Comparison of ENCODE assay signal across 28 mouse cellular contexts in the genomic region with DNA sequence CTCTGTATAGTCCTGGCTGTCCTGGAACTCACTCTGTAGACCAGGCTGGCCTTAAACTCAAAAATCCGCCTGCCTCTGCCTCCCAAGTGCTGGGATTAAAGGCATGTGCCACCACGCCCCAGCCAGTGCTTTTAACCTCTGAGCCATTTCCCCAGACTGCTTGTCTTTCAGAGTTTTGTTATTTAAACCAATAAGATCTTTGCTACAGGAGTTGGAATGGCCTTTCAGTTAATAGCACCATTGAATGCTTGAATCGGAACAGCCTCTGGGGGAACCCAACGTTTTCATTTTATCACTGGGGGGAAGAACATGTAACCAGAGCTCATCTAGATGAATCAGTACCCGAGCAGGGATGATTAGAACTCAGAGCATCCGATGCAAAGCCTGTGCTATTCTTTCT. TPM values are rescaled to one million over a fixed set of nuclear protein-coding genes. Genes with fewer than 3 reads are reported as not detected.
DNase-seq lines count a peak whose midpoint lies in the region; TF ChIP-seq lines count a peak whose summit lies in the region.
"Had no signal": no experiment of that assay in that cellular context is flagged by ENCODE, and none has a peak within 500 bp of the region (broad histone marks: within the 10 kb centered on the region; RNA-seq: fewer than 3 reads in every experiment).

No protein-coding gene starts in this region.

- no peak for TF ChIP-seq CTCF in ES-Bruce4 (IDR thresholded peaks at IDR 0.05; ENCODE audit: low read depth, low read length)
- no peak for TF ChIP-seq CTCF in small intestine, adult 2 months (IDR thresholded peaks at IDR 0.05; ENCODE audit: extremely low read depth, insufficient read length, insufficient replicate concordance, low read depth, low read length)

- no peak overlapping the region for H3K4me3 ChIP-seq in ES-Bruce4 (ENCODE audit: low read depth, low read length)
- peak overlapping the region; percentile 49 for H3K4me3 ChIP-seq in small intestine, adult 2 months (ENCODE audit: low read depth, low read length)
- H3K4me3 ChIP-seq: embryonic facial prominence, embryonic 10.5 days; embryonic facial prominence, embryonic 13.5 days; erythroblast, embryonic 14.5 days; forebrain, embryonic 12.5 days; forebrain, embryonic 15.5 days; heart, adult 2 months; hindbrain, embryonic 12.5 days; hindbrain, embryonic 15.5 days had no signal

- H3K27me3 ChIP-seq in ES-Bruce4 (ENCODE audit: control insufficient read depth, insufficient read depth, low read length, poor library complexity, severe bottlenecking): no peaks in the 10 kb centered on the region; the same call in 1 of the 2 replicates
- no peaks in the 10 kb centered on the region for H3K27me3 ChIP-seq in small intestine, adult 2 months (ENCODE audit: control insufficient read depth, insufficient read depth, low read length)

- no peak overlapping the region for H3K9ac ChIP-seq in ES-Bruce4 (ENCODE audit: low read depth, poor library complexity, severe bottlenecking)
- H3K9ac ChIP-seq: embryonic facial prominence, embryonic 13.5 days; forebrain, embryonic 12.5 days; forebrain, embryonic 15.5 days; hindbrain, embryonic 12.5 days; hindbrain, embryonic 15.5 days had no signal

- no peak for TF ChIP-seq EP300 in ES-Bruce4 (IDR thresholded peaks at IDR 0.05; ENCODE audit: insufficient read depth, low read depth, low read length)

- H3K27ac ChIP-seq in ES-Bruce4 (ENCODE audit: insufficient read depth, low read length): peak overlapping the region; percentile 66; the same call in 1 of the 2 replicates
- H3K27ac ChIP-seq in small intestine, adult 2 months (ENCODE audit: insufficient read depth, low read depth, low read length): peak overlapping the region; percentile 95
- H3K27ac ChIP-seq: embryonic facial prominence, embryonic 10.5 days; embryonic facial prominence, embryonic 13.5 days; forebrain, embryonic 12.5 days; forebrain, embryonic 15.5 days; heart, adult 2 months; hindbrain, embryonic 12.5 days; hindbrain, embryonic 15.5 days had no signal

- H3K9me3 ChIP-seq in ES-Bruce4 (replicated peaks; ENCODE audit: control insufficient read depth, insufficient read depth, low read length, poor library complexity, severe bottlenecking): no peaks in the 10 kb centered on the region
- H3K9me3 ChIP-seq: embryonic facial prominence, embryonic 10.5 days; embryonic facial prominence, embryonic 13.5 days; forebrain, embryonic 12.5 days; forebrain, embryonic 15.5 days; hindbrain, embryonic 12.5 days; hindbrain, embryonic 15.5 days had no signal

- no peak for TF ChIP-seq POLR2A in ES-Bruce4 (IDR thresholded peaks at IDR 0.05; ENCODE audit: insufficient read depth, low read length)
- TF ChIP-seq POLR2A in small intestine, adult 2 months (IDR thresholded peaks at IDR 0.05; ENCODE audit: low read depth, low read length): no peak

- H3K4me1 ChIP-seq in ES-Bruce4 (ENCODE audit: control insufficient read depth, insufficient read depth, low read length): peaks cover 5% of the 10 kb centered on the region
- peaks cover 6% of the 10 kb centered on the region for H3K4me1 ChIP-seq in small intestine, adult 2 months (ENCODE audit: control insufficient read depth, insufficient read depth, insufficient read length, low read length)
- H3K4me1 ChIP-seq: forebrain, embryonic 15.5 days; hindbrain, embryonic 15.5 days had no signal

- H3K36me3 ChIP-seq in ES-Bruce4 (ENCODE audit: control insufficient read depth, insufficient read depth, low read length, poor library complexity, severe bottlenecking): no peaks in the 10 kb centered on the region
- H3K36me3 ChIP-seq in small intestine, adult 2 months (ENCODE audit: control insufficient read depth, insufficient read depth, low read length): peaks cover 46% of the 10 kb centered on the region
- H3K36me3 ChIP-seq: embryonic facial prominence, embryonic 10.5 days; embryonic facial prominence, embryonic 13.5 days; forebrain, embryonic 12.5 days; forebrain, embryonic 15.5 days; hindbrain, embryonic 12.5 days; hindbrain, embryonic 15.5 days had no signal

- peak; percentile 48 for DNase-seq in heart, adult 11 months
- DNase-seq in heart, adult 8-10 months (ENCODE audit: low spot score): no peak
- DNase-seq in ZHBTc4 (ENCODE audit: low read depth, low spot score): peak; percentile 70
- no peak for DNase-seq in lung, postnatal 10 days
- DNase-seq in kidney, adult 11 months: no peak
- DNase-seq: adrenal gland, postnatal 10 days; adrenal gland, postnatal 36 days; cerebellum, adult 18-20 months; cerebellum, adult 9-10 months; cerebellum, postnatal 14 days; gastrocnemius, postnatal 25 days; heart, adult 2 months had no signal

- WGBS in small intestine, adult 2 months: 54% methylated on average over 6 of the region's 6 CpGs

RNA-seq across cellular contexts. Expression of a gene that starts 3.0 kb away (rescaled TPM):
- under 1 TPM; 0.19 to 0.57 (median 0.41) TPM for total RNA-seq in heart, adult 8-10 months (2022)
- 0.78 and 1.1 TPM in 2 replicates for polyA plus RNA-seq in ES-Bruce4 (2011; ENCODE audit: insufficient read depth, insufficient read length, low read depth, missing spikeins)
- polyA plus RNA-seq in small intestine, adult 2 months (2012; rRNA removed): 283 and 626 TPM in 2 replicates
- total RNA-seq: adrenal gland, adult 18-20 months; adrenal gland, postnatal 36 days; gastrocnemius, adult 8-10 months; gastrocnemius, postnatal 25 days; hematopoietic stem cell, adult 5-6 weeks; MEL had no signal
- polyA plus RNA-seq: erythroblast, embryonic 14.5 days; forebrain, embryonic 12.5 days; forebrain, embryonic 15.5 days; heart, embryonic 11.5 days; heart, embryonic 14.5 days; heart, postnatal 0 days; hindbrain, embryonic 12.5 days had no signal

Comparison
In these comparisons a context has a peak if more than half of its experiments do, and no peak if none do; other contexts are left out.
1. DNase-seq: peak in heart, adult 11 months (single experiment) and ZHBTc4 (single experiment); none in heart, adult 8-10 months (single experiment), lung, postnatal 10 days (single experiment) and kidney, adult 11 months (single experiment).
2. RNA of a gene that starts 3.0 kb away (polyA plus RNA-seq): 283 to 626 TPM in small intestine, adult 2 months; 0.78 to 1.1 TPM in ES-Bruce4; every median in the first group is over 100 times any median in the second.